Mouse (Mus musculus): Measurements from ENCODE around the gene Phox2b. TPM values are rescaled to one million over a fixed set of nuclear protein-coding genes. Genes with fewer than 3 reads are reported as not detected.

The Phox2b gene
- total RNA-seq, 1 experiment from 2014 or later, result not detected

DNA sequence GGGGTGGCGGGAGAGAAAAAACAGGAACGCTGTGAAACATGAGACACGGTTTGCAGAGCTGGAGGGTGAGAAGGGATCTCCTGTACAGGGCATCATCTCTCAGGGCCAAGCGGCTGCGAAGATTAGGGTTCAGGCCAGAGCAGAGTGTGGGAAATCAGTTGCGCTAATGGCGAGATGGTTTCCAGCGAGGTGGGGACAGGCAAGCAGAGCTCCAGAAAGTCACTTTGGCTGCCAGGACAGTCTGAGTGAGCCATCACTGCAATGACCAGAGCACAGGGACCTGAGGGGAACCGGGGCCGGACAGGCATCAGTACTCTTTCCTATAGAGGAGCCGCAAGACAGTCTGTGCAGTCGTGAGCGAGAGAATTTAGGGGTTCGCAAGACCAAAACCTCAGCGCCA lies 3.9 kb downstream of the Phox2b start:
- no peak for ATAC-seq (ENCODE audit: extremely low read depth, insufficient number of reproducible peaks, low FRiP score, poor library complexity, severe bottlenecking)

DNA sequence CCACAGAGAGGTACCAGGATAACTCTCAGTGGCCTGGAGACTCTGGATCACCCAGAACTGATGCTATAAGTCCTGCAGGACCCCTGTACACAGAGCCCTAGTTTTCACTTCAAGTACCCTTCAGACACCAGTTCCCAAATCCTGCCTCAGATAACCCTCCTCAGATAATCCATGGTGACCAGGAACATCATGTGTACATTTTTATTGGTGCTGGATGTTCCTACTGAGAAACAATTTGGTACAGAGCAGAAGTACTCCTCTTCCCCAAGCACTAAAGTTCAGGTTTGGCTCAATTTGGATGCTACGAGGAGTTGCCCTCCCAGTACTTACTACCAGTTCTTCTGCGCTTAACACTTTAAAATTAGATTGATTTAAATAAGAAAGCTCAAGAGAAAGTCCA lies 5.1 kb downstream of the Phox2b start:
- ATAC-seq (ENCODE audit: extremely low read depth, insufficient number of reproducible peaks, low FRiP score, poor library complexity, severe bottlenecking), result no peak

DNA sequence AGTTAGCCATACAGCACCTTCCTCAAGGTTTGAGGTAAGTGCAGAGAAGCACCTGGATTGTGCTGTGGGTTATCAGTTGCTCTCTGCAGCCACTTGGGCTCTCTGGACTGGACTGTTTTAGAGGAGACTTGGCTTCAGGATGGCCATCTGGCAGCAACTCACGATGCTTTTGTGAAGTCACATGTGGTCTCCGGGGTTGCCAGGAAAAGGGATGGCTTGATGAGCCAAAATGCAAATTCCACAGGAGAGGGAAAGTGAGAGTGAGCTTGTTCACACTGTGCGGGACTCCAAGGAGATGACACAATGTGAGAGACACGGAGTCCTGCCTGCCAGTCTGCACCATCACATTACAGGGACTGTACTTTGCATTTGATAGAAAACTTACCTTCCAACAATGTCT lies 7.3 kb downstream of the Phox2b start:
- no peak for ATAC-seq (ENCODE audit: extremely low read depth, insufficient number of reproducible peaks, low FRiP score, poor library complexity, severe bottlenecking)

DNA sequence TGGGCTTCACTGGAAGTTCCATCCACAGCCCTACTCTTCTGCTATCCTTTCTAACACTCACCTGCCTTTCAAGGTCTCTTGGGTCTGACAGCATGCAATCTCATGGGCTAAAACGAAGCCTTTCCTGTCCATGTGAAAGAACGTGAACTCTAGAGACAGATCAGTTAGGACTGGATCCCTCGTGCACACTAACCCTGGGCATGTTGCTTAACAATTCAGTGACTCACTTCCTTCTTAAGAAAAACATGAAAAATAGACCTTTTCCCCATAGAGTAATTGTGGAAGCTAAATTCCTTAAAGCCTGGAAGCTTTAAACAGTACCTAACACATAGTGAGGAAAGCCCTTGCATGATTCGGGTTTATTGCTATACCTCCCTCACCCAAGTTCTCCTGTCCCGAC lies 8.2 kb downstream of the Phox2b start:
- no peak for ATAC-seq (ENCODE audit: extremely low read depth, insufficient number of reproducible peaks, low FRiP score, poor library complexity, severe bottlenecking)

DNA sequence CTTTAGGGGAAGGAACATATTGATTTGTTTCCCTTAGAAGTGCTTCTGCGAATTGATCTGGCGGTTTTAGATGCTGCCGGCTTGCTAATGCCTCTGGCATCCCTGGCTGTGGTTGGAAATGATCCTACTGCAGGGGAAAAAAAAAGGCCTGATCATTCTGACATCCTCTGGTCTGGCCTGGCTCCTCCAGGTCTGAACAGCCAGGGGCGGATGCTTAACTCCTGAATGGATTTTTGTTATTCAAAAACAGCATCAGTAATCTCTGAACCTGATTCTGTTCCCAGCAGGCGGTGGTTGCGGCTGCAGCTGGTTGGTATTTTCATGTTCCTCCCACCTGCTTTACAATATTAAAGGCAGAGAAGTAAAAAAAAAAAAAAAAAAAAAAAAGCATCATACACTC lies 16.0 kb downstream of the Phox2b start:
- ATAC-seq (ENCODE audit: extremely low read depth, insufficient number of reproducible peaks, low FRiP score, poor library complexity, severe bottlenecking), result no peak

DNA sequence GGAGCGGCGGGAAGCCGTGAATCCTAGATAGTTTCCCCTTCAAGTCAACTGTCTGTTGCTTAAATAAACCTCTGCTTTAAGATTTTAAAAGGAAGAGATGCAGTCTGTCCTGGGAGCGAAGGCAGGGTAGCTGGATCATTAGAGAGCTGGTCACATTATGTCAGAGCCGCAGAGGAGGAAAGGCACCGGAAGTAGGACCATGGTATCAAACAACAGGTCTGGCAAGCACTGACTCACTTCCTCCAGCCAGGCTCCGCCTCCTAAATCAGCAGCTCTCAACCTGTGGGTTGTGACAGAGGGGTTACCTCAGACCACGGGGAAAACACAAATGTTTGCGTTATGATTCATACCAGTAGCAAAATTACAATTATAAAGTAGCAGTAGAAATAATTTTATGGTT lies 35.5 kb downstream of the Phox2b start:
- no peak for ATAC-seq (ENCODE audit: extremely low read depth, insufficient number of reproducible peaks, low FRiP score, poor library complexity, severe bottlenecking)

DNA sequence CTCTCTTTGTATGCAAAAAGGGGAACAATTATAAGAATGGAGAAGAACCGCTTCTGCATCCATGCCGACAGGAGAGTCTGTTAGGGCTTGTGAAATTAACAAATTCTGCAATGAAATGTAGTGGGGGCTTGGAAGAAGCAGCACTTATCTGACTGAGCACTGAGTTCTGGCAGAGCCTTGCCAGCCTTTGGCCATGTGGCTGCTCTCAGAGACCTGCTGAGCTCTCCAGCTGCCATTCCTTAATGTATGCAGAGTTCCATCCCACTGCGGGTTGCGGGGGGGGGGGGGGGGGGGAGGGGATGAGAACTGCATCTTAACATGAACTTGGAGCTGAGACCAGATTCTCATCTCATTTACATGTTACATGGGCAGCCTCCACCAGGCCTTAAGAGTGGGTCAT lies 38.6 kb downstream of the Phox2b start:
- no peak for ATAC-seq (ENCODE audit: extremely low read depth, insufficient number of reproducible peaks, low FRiP score, poor library complexity, severe bottlenecking)

DNA sequence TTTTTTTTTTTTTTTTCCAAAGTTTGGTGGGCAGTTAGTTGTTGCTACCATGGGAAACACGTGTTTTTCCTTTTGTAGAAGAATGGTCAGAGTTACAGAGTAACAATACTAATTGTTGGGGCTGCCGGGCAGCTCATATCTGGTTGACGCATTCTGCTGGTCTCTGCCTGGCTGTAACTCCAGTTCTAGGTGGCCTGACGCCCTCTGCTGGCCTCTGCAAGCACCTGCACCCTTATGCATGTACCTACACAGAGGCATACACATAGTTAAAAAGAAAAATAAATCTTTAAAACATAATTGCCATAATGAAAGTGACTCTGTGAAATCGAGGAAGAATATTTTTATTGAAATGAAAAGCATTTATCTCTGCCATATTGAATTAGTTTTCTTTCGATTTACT lies 41.3 kb downstream of the Phox2b start:
- ATAC-seq (ENCODE audit: extremely low read depth, insufficient number of reproducible peaks, low FRiP score, poor library complexity, severe bottlenecking), result no peak

DNA sequence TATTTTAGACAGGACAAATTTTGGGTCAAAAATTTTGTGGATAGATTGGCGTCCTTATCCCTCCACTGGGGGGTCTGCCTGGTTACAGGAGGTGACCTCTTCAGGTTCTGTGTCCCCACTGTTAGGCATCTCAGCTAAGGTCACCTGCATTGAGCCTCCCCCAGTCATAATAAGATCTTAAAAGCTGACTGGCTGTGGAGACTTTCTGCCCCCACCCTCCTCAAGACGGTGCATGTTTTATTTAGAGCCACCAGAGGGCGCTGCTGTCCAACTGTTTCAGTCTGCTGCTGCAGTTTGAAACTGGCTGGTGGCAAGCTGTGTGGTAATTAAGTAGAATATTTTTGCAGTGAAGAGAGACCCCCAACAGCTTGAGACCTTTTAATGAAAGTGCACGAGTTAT lies 51.1 kb downstream of the Phox2b start:
- no peak for ATAC-seq (ENCODE audit: extremely low read depth, insufficient number of reproducible peaks, low FRiP score, poor library complexity, severe bottlenecking)

Other genes starting within 250 kb of the Phox2b start
- 29.8 and 32.4 TPM in 2 replicates for gene Tmem33, start 161.3 kb upstream of the Phox2b start, total RNA-seq (2017)
- 49.8 and 57.0 TPM in 2 replicates for gene Slc30a9, start 207.7 kb upstream of the Phox2b start, total RNA-seq (2017)

Data from neutrophil, adult 5-6 weeks (primary cell).